ENCODE assay signal across 25 mouse cellular contexts in the genomic region with DNA sequence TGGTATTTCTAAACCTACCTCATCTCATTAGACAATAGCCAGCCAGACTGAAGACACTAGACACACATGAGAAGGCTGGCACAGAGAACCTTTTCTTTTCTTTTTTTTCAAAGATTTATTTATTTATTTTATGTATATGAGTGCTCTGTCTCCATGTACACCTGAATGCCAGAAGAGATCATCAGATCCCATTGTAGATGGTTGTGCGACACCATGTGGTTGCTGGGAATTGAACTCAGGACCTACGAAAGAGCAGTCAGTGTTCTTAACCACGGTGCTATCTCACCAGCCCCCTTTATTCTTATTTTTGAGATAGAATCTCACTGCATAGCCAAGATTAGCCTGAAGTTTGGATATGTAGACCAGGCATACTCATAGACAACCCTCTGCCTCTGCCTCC. TPM values are rescaled to one million over a fixed set of nuclear protein-coding genes. Genes with fewer than 3 reads are reported as not detected.
DNase-seq lines count a peak whose midpoint lies in the region; TF ChIP-seq lines count a peak whose summit lies in the region.
"Had no signal": no experiment of that assay in that cellular context is flagged by ENCODE, and none has a peak within 500 bp of the region (broad histone marks: within the 10 kb centered on the region; RNA-seq: fewer than 3 reads in every experiment).

No protein-coding gene starts in this region.

- H3K27ac ChIP-seq in heart, adult 2 months, result no peak overlapping the region
- no peak overlapping the region for H3K27ac ChIP-seq in left cerebral cortex, adult 2 months
- H3K27ac ChIP-seq: embryonic facial prominence, embryonic 12.5 days; forebrain, embryonic 15.5 days; hindbrain, embryonic 10.5 days; hindbrain, embryonic 15.5 days; limb, embryonic 10.5 days; limb, embryonic 15.5 days; liver, embryonic 13.5 days had no signal

- TF ChIP-seq CTCF in heart, adult 2 months (IDR thresholded peaks at IDR 0.05), result peak; percentile 40
- TF ChIP-seq CTCF in left cerebral cortex, adult 2 months (IDR thresholded peaks at IDR 0.05), result peak; percentile 29

- no peak for TF ChIP-seq POLR2A in heart, adult 2 months (IDR thresholded peaks at IDR 0.05; ENCODE audit: insufficient read depth, low read depth, low read length)

- 0 out of 2 replicates have a peak, but pooled peaks cover 1% of the 10 kb centered on the region for H3K27me3 ChIP-seq in heart, adult 2 months (ENCODE audit: control insufficient read depth, insufficient read depth, low read length)
- H3K27me3 ChIP-seq: forebrain, embryonic 15.5 days; hindbrain, embryonic 15.5 days had no signal

- WGBS in heart, adult 2 months, result 83% methylated on average over 3 of the region's 3 CpGs

- no peaks in the 10 kb centered on the region for H3K79me2 ChIP-seq in heart, adult 2 months (replicated peaks; ENCODE audit: control insufficient read depth, insufficient read depth, low read length)

- DNase-seq in heart, adult 2 months, result no peak
- DNase-seq in heart, adult 11 months, result no peak
- DNase-seq in left cerebral cortex, adult 2 months (ENCODE audit: extremely low spot score in 1 of 2, low spot score in 2 of 2), result no peak
- no peak for DNase-seq in left cerebral cortex, postnatal 14 days (ENCODE audit: low spot score in 2 of 2)
- DNase-seq in B cell, adult 2 months, result peak; percentile 42
- DNase-seq in CD8-positive naive resting alpha-beta T cell, adult 2 months (ENCODE audit: low read depth in 2 of 2, low spot score in 2 of 2), result peak; percentile 11 to 38
- no peak for DNase-seq in urinary bladder, postnatal 36 days (ENCODE audit: low spot score in 2 of 2)
- DNase-seq: adrenal gland, postnatal 14 days; cerebellum, adult 2 months; embryo, embryonic 11 days; heart, postnatal 14 days; kidney, adult 11 months; liver, embryonic 13.5 days; lung, adult 2 months; lung, postnatal 10 days; midbrain, embryonic 14.5 days had no signal

- H3K9ac ChIP-seq in heart, adult 2 months (ENCODE audit: low read depth, low read length), result no peak overlapping the region
- H3K9ac ChIP-seq: embryonic facial prominence, embryonic 12.5 days; forebrain, embryonic 15.5 days; hindbrain, embryonic 15.5 days; limb, embryonic 15.5 days; liver, embryonic 13.5 days had no signal

- H3K4me3 ChIP-seq in heart, adult 2 months, result no peak overlapping the region
- no peak overlapping the region for H3K4me3 ChIP-seq in left cerebral cortex, adult 2 months
- H3K4me3 ChIP-seq: embryonic facial prominence, embryonic 12.5 days; forebrain, embryonic 15.5 days; hindbrain, embryonic 10.5 days; hindbrain, embryonic 15.5 days; limb, embryonic 10.5 days; limb, embryonic 15.5 days; liver, embryonic 13.5 days had no signal

- H3K4me1 ChIP-seq in heart, adult 2 months (ENCODE audit: control insufficient read depth, insufficient read depth, low read length), result no peaks in the 10 kb centered on the region

- no peaks in the 10 kb centered on the region for H3K36me3 ChIP-seq in heart, adult 2 months (ENCODE audit: control insufficient read depth, insufficient read depth, low read length)
- H3K36me3 ChIP-seq: embryonic facial prominence, embryonic 12.5 days; forebrain, embryonic 15.5 days; G1E; hindbrain, embryonic 10.5 days; hindbrain, embryonic 15.5 days; limb, embryonic 10.5 days; limb, embryonic 15.5 days; liver, embryonic 13.5 days had no signal

- TF ChIP-seq EP300 in heart, adult 2 months (IDR thresholded peaks at IDR 0.05; ENCODE audit: insufficient read depth, low read depth, low read length), result no peak

- intact Hi-C loops in heart, adult 2 months (cut with DNase I), result no loop called here
- intact Hi-C loops in left cerebral cortex, adult 2 months (cut with DNase I), result no loop called here
- intact Hi-C loops in left cerebral cortex, postnatal 14 days (cut with DNase I), result no loop called here

RNA-seq across cellular contexts. Expression of a gene that starts 5.6 kb away (rescaled TPM):
- 10 to 100 TPM; 13.3 to 16.0 TPM for total RNA-seq in heart, adult 2 months (2021)
- polyA plus RNA-seq in heart, adult 2 months (2012; rRNA removed), result 32.2 and 32.3 TPM in 2 replicates
- 10 to 100 TPM; 42.3 to 43.1 TPM for total RNA-seq in left cerebral cortex, adult 2 months (2021)
- 10 to 100 TPM; 36.9 to 42.7 TPM for total RNA-seq in left cerebral cortex, postnatal 14 days (2021)

RNA-seq across cellular contexts. Expression of a gene that starts 24.5 kb away (rescaled TPM):
- not detected for total RNA-seq in heart, adult 2 months (2021)
- polyA plus RNA-seq in heart, adult 2 months (2012; rRNA removed), result 0.12 and 0.61 TPM in 2 replicates
- 1 to 10 TPM in 1 of 2 experiments, under 1 TPM in 1; 0.68 to 1.1 TPM for total RNA-seq in left cerebral cortex, adult 2 months (2021)
- under 1 TPM; 0.29 to 0.42 TPM for total RNA-seq in left cerebral cortex, postnatal 14 days (2021)
- total RNA-seq: monocyte, adult 5-6 weeks had no signal
- polyA plus RNA-seq: embryonic facial prominence, embryonic 12.5 days; limb, embryonic 10.5 days; limb, embryonic 15.5 days; liver, embryonic 13.5 days had no signal

RNA-seq across cellular contexts. Expression of a gene that starts 25.1 kb away (rescaled TPM):
- total RNA-seq in heart, adult 2 months (2021), result under 1 TPM; 0.78 to 0.89 TPM
- polyA plus RNA-seq in heart, adult 2 months (2012; rRNA removed), result 2.9 and 3.7 TPM in 2 replicates
- total RNA-seq in left cerebral cortex, adult 2 months (2021), result 1 to 10 TPM in 1 of 2 experiments, under 1 TPM in 1; 0.68 to 1.0 TPM
- total RNA-seq in left cerebral cortex, postnatal 14 days (2021), result under 1 TPM; 0.13 to 0.19 TPM
- total RNA-seq: monocyte, adult 5-6 weeks had no signal
- polyA plus RNA-seq: G1E; inflammation-experienced regulatory T-cells, adult 6 months; liver, embryonic 13.5 days had no signal

RNA-seq across cellular contexts. Expression of a gene that starts 28.1 kb away (rescaled TPM):
- total RNA-seq in heart, adult 2 months (2021), result 10 to 100 TPM; 24.3 to 28.5 TPM
- 98.0 and 104 TPM in 2 replicates for polyA plus RNA-seq in heart, adult 2 months (2012; rRNA removed)
- 100 to 1,000 TPM; 182 to 193 TPM for total RNA-seq in left cerebral cortex, adult 2 months (2021)
- 100 to 1,000 TPM; 163 to 176 TPM for total RNA-seq in left cerebral cortex, postnatal 14 days (2021)

RNA-seq across cellular contexts. Expression of a gene that starts 46.4 kb away (rescaled TPM):
- 1 to 10 TPM; 2.3 to 2.9 TPM for total RNA-seq in heart, adult 2 months (2021)
- 3.7 and 5.7 TPM in 2 replicates for polyA plus RNA-seq in heart, adult 2 months (2012; rRNA removed)
- 10 to 100 TPM; 82.7 to 83.0 TPM for total RNA-seq in left cerebral cortex, adult 2 months (2021)
- total RNA-seq in left cerebral cortex, postnatal 14 days (2021), result 10 to 100 TPM; 71.7 to 76.3 TPM
- total RNA-seq: monocyte, adult 5-6 weeks had no signal
- polyA plus RNA-seq: G1E had no signal

Comparison
In these comparisons a context has a peak if more than half of its experiments do, and no peak if none do; other contexts are left out.
1. DNase-seq: peak in B cell, adult 2 months (2 of 2) and CD8-positive naive resting alpha-beta T cell, adult 2 months (2 of 2); none in heart, adult 2 months (0 of 2), heart, adult 11 months (single experiment), left cerebral cortex, adult 2 months (0 of 2), left cerebral cortex, postnatal 14 days (0 of 2) and urinary bladder, postnatal 36 days (0 of 2).